ENCODE assay signal across 8 mouse cellular contexts in the genomic region with DNA sequence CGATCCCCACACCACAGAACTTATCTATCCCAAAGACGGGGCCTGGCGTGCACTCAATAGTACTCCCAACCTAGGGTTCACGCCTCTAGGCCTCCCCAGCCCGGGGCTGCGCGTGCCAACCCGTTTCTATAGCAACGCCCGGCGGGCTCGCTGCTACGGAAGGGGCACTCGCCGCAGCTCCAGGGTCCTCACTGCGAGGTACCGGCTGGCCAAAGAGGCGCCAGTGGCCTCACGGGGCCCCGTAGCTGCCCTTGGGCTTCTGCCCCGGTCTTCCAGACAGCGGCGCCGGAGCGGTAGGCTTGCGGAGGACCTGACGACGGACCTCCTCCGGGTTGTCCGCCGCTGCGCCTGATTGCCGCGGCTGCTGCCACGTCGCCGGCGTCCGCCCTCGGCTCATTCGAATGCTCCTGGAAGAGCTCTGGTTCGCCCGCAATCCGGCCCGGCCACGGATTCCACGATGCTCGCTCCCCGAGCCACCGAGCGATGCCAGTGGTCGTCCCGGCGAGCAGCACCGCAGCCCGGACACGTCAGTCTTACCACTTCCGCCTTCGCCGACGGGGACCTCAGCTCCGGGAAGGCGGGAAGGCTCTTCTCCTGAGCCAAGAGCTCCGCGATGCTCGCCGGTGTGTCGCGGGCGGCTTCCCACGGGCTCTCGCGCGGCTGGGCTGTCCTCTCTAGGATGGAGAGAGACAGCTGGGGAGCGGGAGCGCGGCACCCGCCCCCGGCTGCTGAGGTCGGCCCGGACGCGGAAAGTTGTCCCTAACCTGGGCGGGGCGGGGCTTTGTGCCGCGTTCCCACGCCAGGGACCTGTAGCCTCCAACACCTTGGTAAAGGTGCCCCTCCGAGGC. TPM values are rescaled to one million over a fixed set of nuclear protein-coding genes. Genes with fewer than 3 reads are reported as not detected.
DNase-seq lines count a peak whose midpoint lies in the region; ATAC-seq and TF ChIP-seq lines count a peak whose summit lies in the region.

Gene Tm9sf1 (minus strand): TSS at position 747 of the 848 bp plus-strand sequence.

- DNase-seq in c-Kit-positive CD71-positive TER-119-positive erythroid progenitor cells, embryonic 14.5 days (ENCODE audit: low spot score) = peak; percentile 75
- DNase-seq in heart, postnatal 10 days = peak; percentile 92 to 95
- DNase-seq in layer of hippocampus, adult 11-12 months (ENCODE audit: low spot score) = peak; percentile 85
- peak; percentile 83 to 85 for DNase-seq in lung, adult 18-20 months
- DNase-seq in testis, postnatal 14 days (ENCODE audit: low spot score) = peak; percentile 86

- under 1% methylated on average over 86 of the region's 89 CpGs for WGBS in forebrain, embryonic 13.5 days
- under 1% methylated on average over 89 of the region's 89 CpGs for WGBS in neural tube, embryonic 15.5 days

- TF ChIP-seq CTCF in E14TG2a.4 (conservative IDR thresholded peaks at IDR 0.05; ENCODE audit: low read length) = no peak

- H3K27ac ChIP-seq in forebrain, embryonic 13.5 days = peak within 1 kb of the TSS; percentile 95
- H3K27ac ChIP-seq in neural tube, embryonic 15.5 days (replicated peaks) = peak within 1 kb of the TSS; percentile 99

- peak; percentile 92 for ATAC-seq in forebrain, embryonic 13.5 days
- peak; percentile 90 for ATAC-seq in neural tube, embryonic 15.5 days (ENCODE audit: low FRiP score)

- H3K27me3 ChIP-seq in E14TG2a.4 (ENCODE audit: insufficient read depth, low read length) = no peaks in the 10 kb centered on the region
- no peaks in the 10 kb centered on the region for H3K27me3 ChIP-seq in forebrain, embryonic 13.5 days
- no peaks in the 10 kb centered on the region for H3K27me3 ChIP-seq in neural tube, embryonic 15.5 days (replicated peaks)

- intact Hi-C loops in heart, postnatal 10 days (cut with DNase I) = no loop called here

- peak within 1 kb of the TSS; percentile 96 for H3K4me3 ChIP-seq in E14TG2a.4 (replicated peaks; ENCODE audit: low read length)
- H3K4me3 ChIP-seq in forebrain, embryonic 13.5 days = peak within 1 kb of the TSS; percentile 97
- peak within 1 kb of the TSS; percentile 98 for H3K4me3 ChIP-seq in neural tube, embryonic 15.5 days (replicated peaks)

- H3K36me3 ChIP-seq in E14TG2a.4 (ENCODE audit: insufficient read depth, low read length) = peaks cover 40% of the 10 kb centered on the region
- peaks cover 46% of the 10 kb centered on the region for H3K36me3 ChIP-seq in forebrain, embryonic 13.5 days (ENCODE audit: poor library complexity, severe bottlenecking)
- peaks cover 29% of the 10 kb centered on the region for H3K36me3 ChIP-seq in neural tube, embryonic 15.5 days

- peak within 1 kb of the TSS; percentile 90 for H3K9ac ChIP-seq in forebrain, embryonic 13.5 days
- H3K9ac ChIP-seq in neural tube, embryonic 15.5 days (replicated peaks) = peak within 1 kb of the TSS; percentile 79

- H3K4me1 ChIP-seq in E14TG2a.4 (replicated peaks; ENCODE audit: low read depth, low read length) = peaks cover 58% of the 10 kb centered on the region
- peaks cover 29% of the 10 kb centered on the region for H3K4me1 ChIP-seq in forebrain, embryonic 13.5 days
- peaks cover 31% of the 10 kb centered on the region for H3K4me1 ChIP-seq in neural tube, embryonic 15.5 days

- no peaks in the 10 kb centered on the region for H3K9me3 ChIP-seq in E14TG2a.4 (ENCODE audit: low read length)
- H3K9me3 ChIP-seq in forebrain, embryonic 13.5 days (replicated peaks) = no peaks in the 10 kb centered on the region
- no peaks in the 10 kb centered on the region for H3K9me3 ChIP-seq in neural tube, embryonic 15.5 days (replicated peaks)

- H3K4me2 ChIP-seq in forebrain, embryonic 13.5 days = peak within 1 kb of the TSS; percentile 92
- H3K4me2 ChIP-seq in neural tube, embryonic 15.5 days = peak within 1 kb of the TSS; percentile 84

RNA-seq across cellular contexts. Expression of gene Tm9sf1, which starts in this region (rescaled TPM):
- 64.3 and 71.3 TPM in 2 replicates for polyA plus RNA-seq in forebrain, embryonic 13.5 days (2015; fragmentation: Nextera tagmentation; extraction: Ambion mirVana)
- 10 to 100 TPM; 56.3 to 61.2 TPM for total RNA-seq in heart, postnatal 10 days (2021)
- polyA plus RNA-seq in neural tube, embryonic 15.5 days (2015; fragmentation: Nextera tagmentation; extraction: Ambion mirVana) = 62.6 and 72.5 TPM in 2 replicates

Comparison
In these comparisons a context has a peak if more than half of its experiments do, and no peak if none do; other contexts are left out.
1. Peak in every context shown above with its lines: DNase-seq, ATAC-seq, H3K4me3 ChIP-seq and H3K27ac ChIP-seq.